Mouse (Mus musculus): ENCODE results near the gene Ptpn14. TPM values are rescaled to one million over a fixed set of nuclear protein-coding genes. Genes with fewer than 3 reads are reported as not detected.

Ptpn14 gene
- total and polyA plus RNA-seq, 2 experiments from 2014 or later = 4.2 to 23.5 TPM

GRCm38 (mm10) chr1:189824436-189824835 lies 96.4 kb downstream of the Ptpn14 start:
- peaks cover 22% of the 10 kb centered on the region; the same call in 1 of the 2 replicates for H3K36me3 ChIP-seq (replicated peaks; ENCODE audit: control insufficient read depth, insufficient read depth, low read length)
- ATAC-seq (ENCODE audit: insufficient read depth, low read depth) = peak; percentile 34; the same call in 1 of the 2 replicates
- TF ChIP-seq EP300 (IDR thresholded peaks at IDR 0.05; ENCODE audit: low read depth) = no peak
- no peak for TF ChIP-seq CTCF (IDR thresholded peaks at IDR 0.05; ENCODE audit: low read depth)
- peak overlapping the region; percentile 46; the same call in 1 of the 2 replicates for H3K27ac ChIP-seq (ENCODE audit: low read depth)
- H3K4me2 ChIP-seq (ENCODE audit: low read depth, low read length) = no peak overlapping the region
- no peak overlapping the region for H3K9ac ChIP-seq (replicated peaks; ENCODE audit: low read depth, low read length)
- no peaks in the 10 kb centered on the region for H3K27me3 ChIP-seq (ENCODE audit: control insufficient read depth, insufficient read depth, low read length)
- WGBS = 48% methylated on average over 5 of the region's 5 CpGs
- peak; percentile 36 for DNase-seq (ENCODE audit: low spot score)
- no peaks in the 10 kb centered on the region for H3K9me3 ChIP-seq (replicated peaks; ENCODE audit: control insufficient read depth, low read length)
- no peak overlapping the region for H3K4me3 ChIP-seq (ENCODE audit: low read depth, low read length)
- H3K4me1 ChIP-seq (ENCODE audit: control insufficient read depth, insufficient read depth) = peaks cover 13% of the 10 kb centered on the region

DNA sequence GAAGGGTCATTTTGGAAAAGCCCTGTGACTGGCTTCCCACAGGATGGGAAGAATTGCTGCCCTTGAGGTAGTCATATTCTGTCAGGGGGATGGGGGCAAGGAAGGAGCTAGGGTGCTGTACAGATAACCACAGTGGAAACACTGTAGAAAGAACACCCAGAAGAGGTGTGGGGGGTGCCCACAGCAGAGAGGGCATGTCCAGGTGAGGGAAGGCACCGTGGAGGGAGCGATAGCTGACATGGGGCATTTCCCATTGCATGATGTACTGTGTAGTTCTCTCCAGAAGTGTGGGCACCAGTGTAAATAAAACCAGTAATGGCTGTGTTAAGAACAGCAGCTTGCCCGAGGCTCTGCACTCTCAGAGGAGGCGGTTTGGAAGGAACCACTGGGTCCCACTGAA lies 102.3 kb downstream of the Ptpn14 start:
- peak overlapping the region; percentile 59; the same call in 1 of the 2 replicates for H3K27ac ChIP-seq (ENCODE audit: low read depth)
- TF ChIP-seq EP300 (IDR thresholded peaks at IDR 0.05; ENCODE audit: low read depth) = no peak
- no peak for TF ChIP-seq CTCF (IDR thresholded peaks at IDR 0.05; ENCODE audit: low read depth)
- no peaks in the 10 kb centered on the region for H3K27me3 ChIP-seq (ENCODE audit: control insufficient read depth, insufficient read depth, low read length)
- no peak overlapping the region for H3K4me2 ChIP-seq (ENCODE audit: low read depth, low read length)
- H3K36me3 ChIP-seq (replicated peaks; ENCODE audit: control insufficient read depth, insufficient read depth, low read length) = peaks cover 32% of the 10 kb centered on the region
- DNase-seq (ENCODE audit: low spot score) (no peak), ATAC-seq (ENCODE audit: insufficient read depth, low read depth) (no peak)
- H3K9me3 ChIP-seq (replicated peaks; ENCODE audit: control insufficient read depth, low read length) = no peaks in the 10 kb centered on the region
- no peak overlapping the region for H3K9ac ChIP-seq (replicated peaks; ENCODE audit: low read depth, low read length)
- H3K4me1 ChIP-seq (ENCODE audit: control insufficient read depth, insufficient read depth) = peaks cover 7% of the 10 kb centered on the region; the same call in 1 of the 2 replicates
- 72% methylated on average over 4 of the region's 4 CpGs for WGBS
- H3K4me3 ChIP-seq (ENCODE audit: low read depth, low read length) = no peak overlapping the region

- TF ChIP-seq EP300 (IDR thresholded peaks at IDR 0.05; ENCODE audit: low read depth) (no peak), CTCF (IDR thresholded peaks at IDR 0.05; ENCODE audit: low read depth) (no peak)
- peak overlapping the region; percentile 59; the same call in 1 of the 2 replicates for H3K27ac ChIP-seq (ENCODE audit: low read depth)
- no peak overlapping the region for H3K4me2 ChIP-seq (ENCODE audit: low read depth, low read length)
- ATAC-seq (ENCODE audit: insufficient read depth, low read depth) = no peak
- no peak for DNase-seq (ENCODE audit: low spot score)
- no peaks in the 10 kb centered on the region for H3K9me3 ChIP-seq (replicated peaks; ENCODE audit: control insufficient read depth, low read length)
- no peak overlapping the region for H3K4me3 ChIP-seq (ENCODE audit: low read depth, low read length)
- H3K36me3 ChIP-seq (replicated peaks; ENCODE audit: control insufficient read depth, insufficient read depth, low read length) = peaks cover 35% of the 10 kb centered on the region
- H3K4me1 ChIP-seq (ENCODE audit: control insufficient read depth, insufficient read depth) = peaks cover 7% of the 10 kb centered on the region; the same call in 1 of the 2 replicates
- no peaks in the 10 kb centered on the region for H3K27me3 ChIP-seq (ENCODE audit: control insufficient read depth, insufficient read depth, low read length)
- H3K9ac ChIP-seq (replicated peaks; ENCODE audit: low read depth, low read length) = no peak overlapping the region
- 24% methylated on average over 12 of the region's 12 CpGs for WGBS
These were observed 102.7 kb downstream of the Ptpn14 start for GRCm38 (mm10) chr1:189830797-189831232.

GRCm38 (mm10) chr1:189833351-189833750 lies 105.3 kb downstream of the Ptpn14 start:
- peaks cover 7% of the 10 kb centered on the region; the same call in 1 of the 2 replicates for H3K4me1 ChIP-seq (ENCODE audit: control insufficient read depth, insufficient read depth)
- H3K4me2 ChIP-seq (ENCODE audit: low read depth, low read length) = no peak overlapping the region
- no peak overlapping the region for H3K4me3 ChIP-seq (ENCODE audit: low read depth, low read length)
- H3K27ac ChIP-seq (ENCODE audit: low read depth) = no peak overlapping the region
- H3K27me3 ChIP-seq (ENCODE audit: control insufficient read depth, insufficient read depth, low read length) = no peaks in the 10 kb centered on the region
- no peak for DNase-seq (ENCODE audit: low spot score)
- no peak for ATAC-seq (ENCODE audit: insufficient read depth, low read depth)
- TF ChIP-seq EP300 (IDR thresholded peaks at IDR 0.05; ENCODE audit: low read depth) = no peak
- no peak for TF ChIP-seq CTCF (IDR thresholded peaks at IDR 0.05; ENCODE audit: low read depth)
- no peak overlapping the region for H3K9ac ChIP-seq (replicated peaks; ENCODE audit: low read depth, low read length)
- no peaks in the 10 kb centered on the region for H3K9me3 ChIP-seq (replicated peaks; ENCODE audit: control insufficient read depth, low read length)
- H3K36me3 ChIP-seq (replicated peaks; ENCODE audit: control insufficient read depth, insufficient read depth, low read length) = peaks cover 32% of the 10 kb centered on the region
- WGBS = 90% methylated on average over 7 of the region's 7 CpGs

DNA sequence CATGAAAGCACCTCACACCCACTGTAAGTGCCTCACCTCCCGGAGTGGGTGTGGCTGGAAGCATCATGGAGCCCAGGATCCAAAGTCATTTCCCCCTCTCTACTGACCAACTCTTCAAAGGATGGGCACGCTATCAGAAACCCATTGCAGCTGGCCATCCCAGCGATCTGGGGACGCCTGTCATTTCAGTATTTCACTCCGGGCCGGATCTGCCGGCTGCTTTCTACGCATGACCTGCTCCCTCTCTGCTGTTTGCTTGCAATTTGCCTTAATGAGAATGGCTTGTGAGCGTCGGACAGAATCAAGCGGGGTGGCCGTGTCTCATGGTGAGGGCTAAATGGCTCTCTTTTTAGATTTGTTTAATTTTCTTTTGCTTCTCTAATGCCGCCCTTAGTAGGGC lies 106.1 kb downstream of the Ptpn14 start:
- Histone ChIP-seq H3K4me2 (ENCODE audit: low read depth, low read length) (no peak overlapping the region), H3K27me3 (ENCODE audit: control insufficient read depth, insufficient read depth, low read length) (no peaks in the 10 kb centered on the region), H3K9ac (replicated peaks; ENCODE audit: low read depth, low read length) (no peak overlapping the region), H3K36me3 (replicated peaks; ENCODE audit: control insufficient read depth, insufficient read depth, low read length) (peaks cover 40% of the 10 kb centered on the region), H3K4me3 (ENCODE audit: low read depth, low read length) (no peak overlapping the region), H3K9me3 (replicated peaks; ENCODE audit: control insufficient read depth, low read length) (no peaks in the 10 kb centered on the region), H3K4me1 (ENCODE audit: control insufficient read depth, insufficient read depth) (peaks cover 7% of the 10 kb centered on the region; the same call in 1 of the 2 replicates), H3K27ac (ENCODE audit: low read depth) (no peak overlapping the region)
- WGBS = 90% methylated on average over 13 of the region's 13 CpGs
- no peak for TF ChIP-seq CTCF (IDR thresholded peaks at IDR 0.05; ENCODE audit: low read depth)
- ATAC-seq (ENCODE audit: insufficient read depth, low read depth) (no peak), DNase-seq (ENCODE audit: low spot score) (no peak)

- WGBS = 90% methylated on average over 2 of the region's 2 CpGs
- Histone ChIP-seq H3K36me3 (replicated peaks; ENCODE audit: control insufficient read depth, insufficient read depth, low read length) (peaks cover 74% of the 10 kb centered on the region), H3K9me3 (replicated peaks; ENCODE audit: control insufficient read depth, low read length) (no peaks in the 10 kb centered on the region)
These were observed 118.3 kb downstream of the Ptpn14 start for GRCm38 (mm10) chr1:189846319-189846718.

More at GRCm38 (mm10) chr1:189846319-189846718, 118.3 kb downstream of the Ptpn14 start:
- Histone ChIP-seq H3K4me2 (ENCODE audit: low read depth, low read length) (no peak overlapping the region), H3K4me3 (ENCODE audit: low read depth, low read length) (no peak overlapping the region), H3K27ac (ENCODE audit: low read depth) (no peak overlapping the region), H3K9ac (replicated peaks; ENCODE audit: low read depth, low read length) (no peak overlapping the region), H3K4me1 (ENCODE audit: control insufficient read depth, insufficient read depth) (0 out of 2 replicates have a peak, but pooled peaks cover 6% of the 10 kb centered on the region), H3K27me3 (ENCODE audit: control insufficient read depth, insufficient read depth, low read length) (no peaks in the 10 kb centered on the region)
- DNase-seq (ENCODE audit: low spot score) (no peak), ATAC-seq (ENCODE audit: insufficient read depth, low read depth) (no peak)
- TF ChIP-seq EP300 (IDR thresholded peaks at IDR 0.05; ENCODE audit: low read depth) (no peak), CTCF (IDR thresholded peaks at IDR 0.05; ENCODE audit: low read depth) (no peak)
